Mouse (Mus musculus): Measurements from ENCODE around the gene Bcl2a1a. TPM values are rescaled to one million over a fixed set of nuclear protein-coding genes. Genes with fewer than 3 reads are reported as not detected.
"Not testable (repeated sequence)": the region's sequence is repeated elsewhere in the genome, so short reads cannot be mapped to it uniquely, and the experiment has no call there.

Gene Bcl2a1a
- total RNA-seq (2022) = 1 to 10 TPM in 3 of 4 experiments, not detected in 1; 1.3 to 3.5 (median 1.4) TPM

DNA sequence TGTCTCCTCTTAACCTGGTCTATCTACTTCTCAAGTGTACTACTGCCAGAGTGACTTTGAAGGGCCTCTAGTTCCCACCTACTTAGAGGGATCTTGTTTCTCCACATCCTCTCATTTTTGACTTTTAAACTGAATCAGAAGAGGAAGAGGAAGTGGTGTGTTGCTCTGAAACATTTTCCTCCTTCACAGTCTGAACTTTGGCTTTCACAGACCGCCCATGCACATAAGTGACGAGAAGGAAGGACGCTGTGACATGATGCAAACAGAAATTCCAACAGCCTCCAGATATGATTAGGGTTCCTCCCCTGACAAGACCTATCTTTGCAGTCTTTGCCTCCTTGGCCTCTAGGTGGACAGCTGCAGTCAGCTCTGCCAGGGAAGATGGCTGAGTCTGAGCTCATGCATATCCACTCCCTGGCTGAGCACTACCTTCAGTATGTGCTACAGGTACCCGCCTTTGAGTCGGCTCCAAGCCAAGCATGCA lies at the start of gene Bcl2a1a:
Gene Bcl2a1a, plus strand, starts transcription at position 231 of the 484 bp plus-strand sequence.
- not testable (repeated sequence) for DNase-seq

DNA sequence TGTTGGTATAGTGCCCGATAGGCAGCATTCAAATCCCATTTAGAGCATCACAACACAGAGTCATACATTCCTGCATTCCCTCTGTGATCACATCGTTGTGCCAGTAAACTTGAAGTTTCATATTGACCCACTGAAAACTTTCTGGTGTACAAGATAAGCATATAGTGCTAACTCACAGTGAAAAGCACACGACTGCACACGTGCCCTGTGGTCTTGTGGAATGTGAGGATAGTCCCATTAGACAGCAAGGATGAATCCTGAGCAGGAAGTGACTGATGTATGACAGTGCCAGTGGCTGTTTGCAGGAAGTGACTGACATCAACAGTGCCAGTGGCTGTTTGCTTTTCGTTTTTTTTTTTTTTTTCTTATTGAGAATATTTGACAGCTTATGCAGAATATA lies 40.1 kb upstream of the Bcl2a1a start:
- not testable (repeated sequence) for DNase-seq

GRCm38 (mm10) chr9:88938312-88938711 lies 18.4 kb upstream of the Bcl2a1a start:
- not testable (repeated sequence) for DNase-seq

DNA sequence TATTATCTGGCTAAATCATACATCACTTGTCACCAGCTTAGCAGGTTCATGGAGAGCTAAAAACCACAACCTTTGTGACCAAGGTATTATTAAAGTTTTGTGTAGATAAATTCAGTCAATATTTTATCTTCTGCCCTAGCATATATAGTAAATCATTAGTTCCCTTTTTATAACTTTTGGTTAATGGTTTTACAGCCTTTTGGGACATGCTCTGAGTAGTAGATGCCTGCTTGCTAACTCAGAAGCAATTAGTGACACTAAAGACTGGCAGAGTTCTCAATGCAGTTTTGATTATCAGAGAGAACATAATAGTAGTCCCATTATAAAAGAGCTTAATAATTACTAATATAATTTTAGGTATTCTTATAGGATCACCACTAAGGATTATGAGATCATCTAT lies 5.2 kb upstream of the Bcl2a1a start:
- DNase-seq = not testable (repeated sequence)

DNA sequence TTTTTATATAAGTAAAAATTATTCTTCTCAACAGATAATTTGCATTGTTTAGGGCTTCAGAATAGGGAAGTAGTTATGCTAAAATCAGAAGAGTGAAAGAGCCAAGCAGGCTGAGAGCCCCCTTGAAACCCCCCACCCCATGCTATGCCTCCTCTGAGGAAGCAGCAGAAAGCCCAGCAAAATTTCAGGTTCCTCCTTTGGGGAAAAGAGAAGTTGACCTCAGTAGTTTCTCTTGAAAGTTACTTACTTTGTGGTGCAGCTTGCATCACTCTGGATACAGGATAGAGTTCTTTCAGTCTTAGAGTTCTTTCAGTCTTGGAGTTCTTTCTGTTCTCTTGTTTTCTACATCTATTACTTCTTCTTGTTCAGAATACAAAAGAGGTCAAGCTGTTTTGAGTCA lies 3.5 kb upstream of the Bcl2a1a start:
- not testable (repeated sequence) for DNase-seq

- DNase-seq = not testable (repeated sequence)
Observed at GRCm38 (mm10) chr9:88955224-88955623, 1.5 kb upstream of the Bcl2a1a start.

GRCm38 (mm10) chr9:88956035-88956434 lies 665 bp upstream of the Bcl2a1a start:
- not testable (repeated sequence) for DNase-seq

DNA sequence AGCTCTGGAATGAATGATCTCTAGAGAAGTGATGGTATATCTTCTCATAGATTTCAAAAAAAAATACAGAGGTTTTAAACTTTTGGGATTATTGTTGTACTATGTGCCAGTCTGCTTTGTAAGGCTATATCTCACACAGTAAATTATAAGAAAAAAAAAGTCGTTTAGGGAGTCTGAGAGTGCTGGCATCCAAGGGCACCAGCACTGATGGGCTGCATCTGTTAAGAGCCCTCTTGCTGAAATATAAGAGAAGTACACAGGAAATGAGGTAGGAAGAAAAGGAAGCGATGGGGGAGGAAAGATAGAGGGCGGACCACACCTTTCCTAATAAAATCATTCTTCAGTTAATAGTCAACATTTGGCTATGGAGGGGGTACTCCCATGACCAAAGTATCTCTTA lies 2.2 kb downstream of the Bcl2a1a start:
- DNase-seq = no peak

GRCm38 (mm10) chr9:88959981-88960380 lies 3.3 kb downstream of the Bcl2a1a start:
- not testable (repeated sequence) for DNase-seq

DNA sequence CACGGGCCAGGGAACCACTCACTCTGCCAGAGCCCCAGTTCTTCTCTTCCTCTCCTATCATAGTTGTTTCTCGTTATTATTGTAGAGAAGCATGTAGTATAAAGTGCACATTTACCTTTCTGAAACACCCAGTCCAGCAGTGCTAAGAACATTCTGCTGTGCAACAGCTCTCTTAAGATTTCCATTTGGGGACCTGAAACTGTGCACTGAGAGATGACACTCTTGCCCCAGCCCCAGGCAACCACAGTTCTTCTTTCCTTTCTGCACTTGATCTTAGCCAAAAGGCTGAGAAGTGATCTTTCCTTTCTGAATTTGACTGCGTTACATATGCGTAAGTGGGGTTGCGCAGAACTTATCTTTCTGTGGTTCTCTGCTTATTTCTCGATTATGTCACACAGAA lies 9.8 kb downstream of the Bcl2a1a start:
- not testable (repeated sequence) for DNase-seq

DNA sequence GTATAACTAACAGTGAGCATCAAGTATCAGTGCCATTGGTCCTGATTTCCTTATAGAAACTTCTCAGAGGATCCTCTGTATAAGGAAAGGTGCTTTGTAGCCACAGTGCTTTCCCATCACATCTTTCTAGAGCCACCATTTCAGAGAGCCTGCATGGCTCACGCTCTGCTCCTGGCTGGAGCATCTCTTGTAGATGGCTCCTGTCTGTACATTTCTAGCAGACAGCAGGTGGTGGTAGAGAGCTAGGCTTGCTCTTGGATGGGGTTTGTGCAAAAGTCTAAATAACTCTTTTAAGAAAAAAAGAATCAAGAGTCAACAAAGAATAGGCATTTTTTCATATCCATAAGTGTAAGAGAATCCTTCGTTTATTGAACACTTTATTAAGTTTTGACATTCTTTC lies 12.8 kb downstream of the Bcl2a1a start:
- DNase-seq = not testable (repeated sequence)

- DNase-seq = not testable (repeated sequence)
Observed at GRCm38 (mm10) chr9:88976875-88977274, 20.2 kb downstream of the Bcl2a1a start.

GRCm38 (mm10) chr9:88979781-88980180 lies 23.1 kb downstream of the Bcl2a1a start:
- DNase-seq = not testable (repeated sequence)

DNA sequence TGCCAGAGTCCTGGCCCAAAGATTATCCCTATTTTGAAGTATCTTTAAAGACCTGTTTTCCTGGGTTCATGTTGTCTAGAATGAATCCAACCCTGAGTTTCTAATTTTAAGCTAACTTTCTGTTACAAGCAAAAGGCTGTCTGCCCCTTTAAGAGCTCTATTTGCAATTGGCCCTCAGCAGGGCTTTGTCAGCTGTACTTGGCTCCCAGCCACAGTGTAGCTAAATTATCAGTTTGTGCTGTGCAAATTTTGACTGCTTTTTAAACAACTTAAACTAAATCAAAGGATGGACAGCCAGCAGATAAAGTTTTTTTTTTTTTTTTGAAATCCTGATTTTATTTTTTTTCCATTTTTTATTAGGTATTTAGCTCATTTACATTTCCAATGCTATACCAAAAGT lies 44.8 kb downstream of the Bcl2a1a start:
- DNase-seq = not testable (repeated sequence)

Other genes starting within 250 kb of the Bcl2a1a start
- 10 to 100 TPM; 38.5 to 48.2 (median 42.9) TPM for gene Mthfsl, start 236.6 kb upstream of the Bcl2a1a start, total RNA-seq (2022)
- gene Bcl2a1d, start 225.0 kb upstream of the Bcl2a1a start, total RNA-seq (2022) = 1 to 10 TPM in 3 of 4 experiments, under 1 TPM in 1; 0.95 to 3.3 (median 1.6) TPM
- gene Trim43c, start 117.7 kb upstream of the Bcl2a1a start, total RNA-seq (2022) = not detected
- under 1 TPM in 3 of 4 experiments, not detected in 1; 0.35 to 0.55 (median 0.35) TPM for gene Trim43b, start 135.9 kb downstream of the Bcl2a1a start, total RNA-seq (2022)
- 1 to 10 TPM; 3.0 to 8.6 (median 4.8) TPM for gene Bcl2a1b, start 242.3 kb downstream of the Bcl2a1a start, total RNA-seq (2022)
- gene Gm29094, start 242.5 kb downstream of the Bcl2a1a start, total RNA-seq (2022) = not detected